Mouse (Mus musculus): ENCODE results near the gene Rapgef4. TPM values are rescaled to one million over a fixed set of nuclear protein-coding genes. Genes with fewer than 3 reads are reported as not detected.

The Rapgef4 gene
- polyA plus RNA-seq, 1 experiment, result 11.3 TPM

- peak in 1 of 2 experiments; percentile 44 for DNase-seq (ENCODE audit: low read depth in 1 of 2, low spot score in 2 of 2)
- 50% methylated on average over 6 of the region's 6 CpGs for WGBS
- TF ChIP-seq POLR2A (IDR thresholded peaks at IDR 0.05; ENCODE audit: low read depth, low read length), result no peak
- no peak for TF ChIP-seq CTCF (IDR thresholded peaks at IDR 0.05; ENCODE audit: extremely low read depth, insufficient read depth, insufficient read length, insufficient replicate concordance)
- Histone ChIP-seq H3K27me3 (ENCODE audit: control insufficient read depth, insufficient read depth, low read length) (no peaks in the 10 kb centered on the region), H3K4me3 (ENCODE audit: extremely low read depth, insufficient read depth, insufficient read length) (no peak overlapping the region), H3K27ac (ENCODE audit: insufficient read depth, low read length) (no peak overlapping the region), H3K36me3 (ENCODE audit: control insufficient read depth, insufficient read depth, low read length) (no peaks in the 10 kb centered on the region), H3K4me1 (ENCODE audit: control insufficient read depth, insufficient read depth, insufficient read length) (peaks cover 3% of the 10 kb centered on the region; the same call in 1 of the 2 replicates)
Measured at GRCm38 (mm10) chr2:72078140-72078521, 97.1 kb downstream of the Rapgef4 start.

- Histone ChIP-seq H3K36me3 (ENCODE audit: control insufficient read depth, insufficient read depth, low read length) (no peaks in the 10 kb centered on the region), H3K27me3 (ENCODE audit: control insufficient read depth, insufficient read depth, low read length) (no peaks in the 10 kb centered on the region), H3K4me1 (ENCODE audit: control insufficient read depth, insufficient read depth, insufficient read length) (peaks cover 3% of the 10 kb centered on the region; the same call in 1 of the 2 replicates), H3K4me3 (ENCODE audit: extremely low read depth, insufficient read depth, insufficient read length) (no peak overlapping the region), H3K27ac (ENCODE audit: insufficient read depth, low read length) (no peak overlapping the region)
- DNase-seq (ENCODE audit: low read depth in 1 of 2, low spot score in 2 of 2), result peak in 1 of 2 experiments; percentile 35
- TF ChIP-seq CTCF (IDR thresholded peaks at IDR 0.05; ENCODE audit: extremely low read depth, insufficient read depth, insufficient read length, insufficient replicate concordance) (no peak), POLR2A (IDR thresholded peaks at IDR 0.05; ENCODE audit: low read depth, low read length) (no peak)
- 19% methylated on average over 8 of the region's 8 CpGs for WGBS
Measured at GRCm38 (mm10) chr2:72079110-72079509, 98.1 kb downstream of the Rapgef4 start.

GRCm38 (mm10) chr2:72082846-72083245, 101.8 kb downstream of the Rapgef4 start:
- H3K4me3 ChIP-seq (ENCODE audit: extremely low read depth, insufficient read depth, insufficient read length), result no peak overlapping the region
- TF ChIP-seq CTCF (IDR thresholded peaks at IDR 0.05; ENCODE audit: extremely low read depth, insufficient read depth, insufficient read length, insufficient replicate concordance), result no peak
- no peak for TF ChIP-seq POLR2A (IDR thresholded peaks at IDR 0.05; ENCODE audit: low read depth, low read length)
- whole genome bisulfite sequencing, result 63% methylated on average over 4 of the region's 4 CpGs
- no peaks in the 10 kb centered on the region for H3K27me3 ChIP-seq (ENCODE audit: control insufficient read depth, insufficient read depth, low read length)
- no peak overlapping the region for H3K27ac ChIP-seq (ENCODE audit: insufficient read depth, low read length)
- no peaks in the 10 kb centered on the region for H3K36me3 ChIP-seq (ENCODE audit: control insufficient read depth, insufficient read depth, low read length)
- peaks cover 3% of the 10 kb centered on the region; the same call in 1 of the 2 replicates for H3K4me1 ChIP-seq (ENCODE audit: control insufficient read depth, insufficient read depth, insufficient read length)
- no peak for DNase-seq (ENCODE audit: low read depth in 1 of 2, low spot score in 2 of 2)

GRCm38 (mm10) chr2:72088886-72089285, 107.8 kb downstream of the Rapgef4 start:
- no peak overlapping the region for H3K27ac ChIP-seq (ENCODE audit: insufficient read depth, low read length)
- H3K36me3 ChIP-seq (ENCODE audit: control insufficient read depth, insufficient read depth, low read length), result no peaks in the 10 kb centered on the region
- WGBS, result 88% methylated on average over 11 of the region's 11 CpGs
- no peaks in the 10 kb centered on the region for H3K4me1 ChIP-seq (ENCODE audit: control insufficient read depth, insufficient read depth, insufficient read length)
- no peak overlapping the region for H3K4me3 ChIP-seq (ENCODE audit: extremely low read depth, insufficient read depth, insufficient read length)
- TF ChIP-seq CTCF (IDR thresholded peaks at IDR 0.05; ENCODE audit: extremely low read depth, insufficient read depth, insufficient read length, insufficient replicate concordance) (no peak), POLR2A (IDR thresholded peaks at IDR 0.05; ENCODE audit: low read depth, low read length) (no peak)
- 0 out of 2 replicates have a peak, but pooled peaks cover 1% of the 10 kb centered on the region for H3K27me3 ChIP-seq (ENCODE audit: control insufficient read depth, insufficient read depth, low read length)
- no peak for DNase-seq (ENCODE audit: low read depth in 1 of 2, low spot score in 2 of 2)

GRCm38 (mm10) chr2:72090061-72090460, 109.0 kb downstream of the Rapgef4 start:
- Histone ChIP-seq H3K27me3 (ENCODE audit: control insufficient read depth, insufficient read depth, low read length) (0 out of 2 replicates have a peak, but pooled peaks cover 1% of the 10 kb centered on the region), H3K27ac (ENCODE audit: insufficient read depth, low read length) (no peak overlapping the region), H3K4me1 (ENCODE audit: control insufficient read depth, insufficient read depth, insufficient read length) (no peaks in the 10 kb centered on the region), H3K36me3 (ENCODE audit: control insufficient read depth, insufficient read depth, low read length) (no peaks in the 10 kb centered on the region), H3K4me3 (ENCODE audit: extremely low read depth, insufficient read depth, insufficient read length) (no peak overlapping the region)
- WGBS, result 88% methylated on average over 2 of the region's 2 CpGs
- no peak for TF ChIP-seq POLR2A (IDR thresholded peaks at IDR 0.05; ENCODE audit: low read depth, low read length)
- TF ChIP-seq CTCF (IDR thresholded peaks at IDR 0.05; ENCODE audit: extremely low read depth, insufficient read depth, insufficient read length, insufficient replicate concordance), result no peak
- no peak for DNase-seq (ENCODE audit: low read depth in 1 of 2, low spot score in 2 of 2)

GRCm38 (mm10) chr2:72092046-72092445, 111.0 kb downstream of the Rapgef4 start:
- no peak for TF ChIP-seq POLR2A (IDR thresholded peaks at IDR 0.05; ENCODE audit: low read depth, low read length)
- no peak for TF ChIP-seq CTCF (IDR thresholded peaks at IDR 0.05; ENCODE audit: extremely low read depth, insufficient read depth, insufficient read length, insufficient replicate concordance)
- Histone ChIP-seq H3K4me1 (ENCODE audit: control insufficient read depth, insufficient read depth, insufficient read length) (peaks cover 3% of the 10 kb centered on the region; the same call in 1 of the 2 replicates), H3K4me3 (ENCODE audit: extremely low read depth, insufficient read depth, insufficient read length) (no peak overlapping the region), H3K27me3 (ENCODE audit: control insufficient read depth, insufficient read depth, low read length) (0 out of 2 replicates have a peak, but pooled peaks cover 1% of the 10 kb centered on the region), H3K36me3 (ENCODE audit: control insufficient read depth, insufficient read depth, low read length) (no peaks in the 10 kb centered on the region), H3K27ac (ENCODE audit: insufficient read depth, low read length) (no peak overlapping the region)
- no peak for DNase-seq (ENCODE audit: low read depth in 1 of 2, low spot score in 2 of 2)
- 95% methylated on average over 3 of the region's 3 CpGs for WGBS

GRCm38 (mm10) chr2:72093402-72094037, 112.5 kb downstream of the Rapgef4 start:
- no peak for TF ChIP-seq CTCF (IDR thresholded peaks at IDR 0.05; ENCODE audit: extremely low read depth, insufficient read depth, insufficient read length, insufficient replicate concordance)
- TF ChIP-seq POLR2A (IDR thresholded peaks at IDR 0.05; ENCODE audit: low read depth, low read length), result no peak
- H3K4me1 ChIP-seq (ENCODE audit: control insufficient read depth, insufficient read depth, insufficient read length), result peaks cover 3% of the 10 kb centered on the region; the same call in 1 of the 2 replicates
- no peak overlapping the region for H3K4me3 ChIP-seq (ENCODE audit: extremely low read depth, insufficient read depth, insufficient read length)
- H3K27ac ChIP-seq (ENCODE audit: insufficient read depth, low read length), result no peak overlapping the region
- 93% methylated on average over 20 of the region's 20 CpGs for WGBS
- H3K36me3 ChIP-seq (ENCODE audit: control insufficient read depth, insufficient read depth, low read length), result no peaks in the 10 kb centered on the region
- DNase-seq (ENCODE audit: low read depth in 1 of 2, low spot score in 2 of 2), result no peak
- H3K27me3 ChIP-seq (ENCODE audit: control insufficient read depth, insufficient read depth, low read length), result no peaks in the 10 kb centered on the region

Data from spleen, adult 2 months (tissue).